Mouse (Mus musculus) CH12.LX (cell line): Measurements from ENCODE around the gene Il1rl1. TPM values are rescaled to one million over a fixed set of nuclear protein-coding genes. Genes with fewer than 3 reads are reported as not detected.

Experiments used
- DNase-seq: peaks from one replicate; pipeline ENCODE4 v3.0.0-alpha.2; 2013; ENCODE audit errors: extremely low read depth
- H3K27ac ChIP-seq: 2 replicates; pipeline ENCODE4 v1.5.1; 2012; ENCODE audit warnings: low read depth, mild to moderate bottlenecking, control low read depth, moderate library complexity; ENCODE audit not compliant: insufficient read depth
- H3K27me3 ChIP-seq: replicated peaks from 2 replicates; pipeline ENCODE3; 2012; ENCODE audit warnings: inconsistent platforms
- H3K36me3 ChIP-seq, 2 experiments: replicated peaks in 1 of 2; 2 replicates each; pipeline versions ENCODE3 to v1.6.1; 2012; ENCODE audit warnings: inconsistent platforms in 1 of 2, low read length in 1 of 2, mild to moderate bottlenecking in 1 of 2, mixed read lengths in 1 of 2, moderate library complexity in 1 of 2; ENCODE audit not compliant: control insufficient read depth in 1 of 2, insufficient read depth in 1 of 2
- H3K4me1 ChIP-seq, 2 experiments: 2 replicates each; pipeline ENCODE4 v1.6.1; 2012; ENCODE audit warnings: inconsistent platforms in 1 of 2, moderate library complexity in 1 of 2; ENCODE audit not compliant: insufficient read depth in 2 of 2, control insufficient read depth in 1 of 2
- H3K4me2 ChIP-seq: 2 replicates; pipeline ENCODE4 v1.6.1; 2012; ENCODE audit warnings: low read depth, mild to moderate bottlenecking, control low read depth; ENCODE audit not compliant: poor library complexity, insufficient read depth, severe bottlenecking
- H3K4me3 ChIP-seq, 3 experiments: fragments of 150-350 bp in 1 of 3; sonication (generic) in 1 of 3; replicated peaks in 1 of 3; 2 replicates each; pipeline versions ENCODE3 to v1.5.1; 2011 to 2012; ENCODE audit warnings: low read depth in 2 of 3, low read length in 2 of 3, mild to moderate bottlenecking in 2 of 3, moderate library complexity in 2 of 3, control low read depth in 1 of 3, improper control_type of control experiment in 1 of 3, inconsistent platforms in 1 of 3, mixed read lengths in 1 of 3; ENCODE audit not compliant: poor library complexity in 1 of 3
- H3K79me2 ChIP-seq: replicated peaks from 2 replicates; pipeline ENCODE4 v1.6.1; 2012; ENCODE audit warnings: mild to moderate bottlenecking, moderate library complexity; ENCODE audit not compliant: control insufficient read depth, poor library complexity, insufficient read depth, severe bottlenecking; ENCODE audit errors: extremely low read depth
- H3K9ac ChIP-seq: 2 replicates; pipeline ENCODE4 v1.6.1; 2012; ENCODE audit warnings: low read depth, mild to moderate bottlenecking, control low read depth, moderate library complexity; ENCODE audit not compliant: insufficient read depth
- H3K9me3 ChIP-seq: replicated peaks from 2 replicates; pipeline ENCODE3; 2012; ENCODE audit warnings: low read length, inconsistent platforms, mixed read lengths
- BHLHE40 ChIP-seq: IDR thresholded peaks from 2 replicates; pipeline ENCODE4 v1.6.1; 2011; ENCODE audit warnings: mild to moderate bottlenecking, low read depth, low read length, improper control_type of control experiment
- CTCF ChIP-seq, 2 experiments: IDR thresholded peaks in 1 of 2; conservative IDR thresholded peaks in 1 of 2; 2 replicates each; pipeline ENCODE4 v1.5.1; 2011 to 2012; ENCODE audit warnings: low read depth in 2 of 2, low read length in 2 of 2, improper control_type of control experiment in 1 of 2, inconsistent platforms in 1 of 2, mild to moderate bottlenecking in 1 of 2, moderate library complexity in 1 of 2
- E2F4 ChIP-seq: IDR thresholded peaks from 2 replicates; pipeline ENCODE4 v1.6.1; 2011; ENCODE audit warnings: low read depth, low read length, improper control_type of control experiment; ENCODE audit not compliant: insufficient replicate concordance
- EP300 ChIP-seq: IDR thresholded peaks from 2 replicates; pipeline ENCODE4 v1.6.1; 2011; ENCODE audit warnings: low read length, improper control_type of control experiment
- ETS1 ChIP-seq: conservative IDR thresholded peaks from 2 replicates; pipeline ENCODE4 v1.6.1; 2012; ENCODE audit warnings: low read depth, mild to moderate bottlenecking, inconsistent platforms, low read length, improper control_type of control experiment, moderate library complexity
- HCFC1 ChIP-seq: IDR thresholded peaks from 2 replicates; pipeline ENCODE4 v1.6.1; 2012; ENCODE audit warnings: low read depth, mild to moderate bottlenecking, inconsistent platforms, low read length, improper control_type of control experiment
- JUN ChIP-seq: IDR thresholded peaks from 2 replicates; pipeline ENCODE4 v1.6.1; 2011; ENCODE audit warnings: low read depth, mild to moderate bottlenecking, low read length, improper control_type of control experiment, moderate library complexity; ENCODE audit not compliant: insufficient read depth
- KAT2A ChIP-seq: IDR thresholded peaks from 2 replicates; pipeline ENCODE4 v1.6.1; 2012; ENCODE audit warnings: low read length, improper control_type of control experiment, inconsistent platforms; ENCODE audit not compliant: insufficient replicate concordance
- MAFK ChIP-seq: IDR thresholded peaks from 2 replicates; pipeline ENCODE4 v1.6.1; 2011; ENCODE audit warnings: low read length, improper control_type of control experiment; ENCODE audit not compliant: insufficient replicate concordance
- MAZ ChIP-seq: IDR thresholded peaks from 2 replicates; pipeline ENCODE4 v1.6.1; 2012; ENCODE audit warnings: low read depth, mild to moderate bottlenecking, inconsistent platforms, low read length, improper control_type of control experiment, moderate library complexity
- MXI1 ChIP-seq: IDR thresholded peaks from 2 replicates; pipeline ENCODE4 v1.6.1; 2011; ENCODE audit warnings: mild to moderate bottlenecking, low read depth, low read length, improper control_type of control experiment
- NELFE ChIP-seq: IDR thresholded peaks from 2 replicates; pipeline ENCODE4 v1.6.1; 2011; ENCODE audit warnings: low read depth, low read length, improper control_type of control experiment
- PAX5 ChIP-seq: IDR thresholded peaks from 2 replicates; pipeline ENCODE4 v1.6.1; 2012; ENCODE audit warnings: low read length, inconsistent platforms, mixed read lengths
- POLR2A ChIP-seq: IDR thresholded peaks from 2 replicates; pipeline ENCODE4 v1.6.1; 2011; ENCODE audit warnings: low read depth, mild to moderate bottlenecking, improper control_type of control experiment, low read length
- POLR2AphosphoS2 ChIP-seq: IDR thresholded peaks from 2 replicates; pipeline ENCODE4 v1.6.1; 2011; ENCODE audit warnings: low read depth, low read length, improper control_type of control experiment
- RAD21 ChIP-seq: IDR thresholded peaks from 2 replicates; pipeline ENCODE4 v1.6.1; 2011; ENCODE audit warnings: low read depth, mild to moderate bottlenecking, low read length, improper control_type of control experiment, moderate library complexity
- SIN3A ChIP-seq: IDR thresholded peaks from 2 replicates; pipeline ENCODE4 v1.6.1; 2012; ENCODE audit warnings: low read length, improper control_type of control experiment, inconsistent platforms
- TBP ChIP-seq: conservative IDR thresholded peaks from 2 replicates; pipeline ENCODE4 v1.6.1; 2011; ENCODE audit warnings: low read depth, low read length, improper control_type of control experiment
- TCF12 ChIP-seq: IDR thresholded peaks from 2 replicates; pipeline ENCODE4 v1.6.1; 2014; ENCODE audit warnings: low read depth, mild to moderate bottlenecking, inconsistent platforms, low read length, improper control_type of control experiment
- ZMIZ1 ChIP-seq: IDR thresholded peaks from 2 replicates; pipeline ENCODE4 v1.6.1; 2012; ENCODE audit warnings: low read depth, mild to moderate bottlenecking, inconsistent platforms, low read length, improper control_type of control experiment
- ZNF384 ChIP-seq: IDR thresholded peaks from 2 replicates; pipeline ENCODE4 v1.6.1; 2012; ENCODE audit warnings: low read depth, low read length, improper control_type of control experiment, inconsistent platforms
- dilution Hi-C: fragments of 300-500 bp; cut with MboI; formaldehyde crosslinking; loops from 2 replicates; pipeline ENCODE4 v1.14.3; 2020; ENCODE audit warnings: low sequenced_read_pairs; ENCODE audit not compliant: extremely low pct_unique_long_range_greater_than_20kb, extremely low pct_ligation_motif_present
- in situ Hi-C: fragments of 300-500 bp; cut with MboI; formaldehyde crosslinking; loops from 3 replicates; pipeline ENCODE4 v1.14.3; 2019; ENCODE audit warnings: low sequenced_read_pairs, low pct_ligation_motif_present, low pct_unique_long_range_greater_than_20kb, mixed read lengths
- polyA plus RNA-seq: library from polyadenylated mRNA; unstranded; fragments of >175 nt; gene quantifications from 2 replicates; pipeline ENCODE4 v1.2.1, GENCODE M21; 2012; ENCODE audit warnings: low read depth; ENCODE audit not compliant: insufficient read length
- total RNA-seq, 2 experiments: library from RNA; depleted of rRNA; stranded (reverse); fragments of 300-350 nt in 1 of 2; fragments of >200 nt in 1 of 2; gene quantifications; 2 replicates each; pipeline ENCODE4 v1.2.3; 2012 to 2014

Gene Il1rl1
- total and polyA plus RNA-seq, 3 experiments: 0.13 TPM; not detected in 2

DNA sequence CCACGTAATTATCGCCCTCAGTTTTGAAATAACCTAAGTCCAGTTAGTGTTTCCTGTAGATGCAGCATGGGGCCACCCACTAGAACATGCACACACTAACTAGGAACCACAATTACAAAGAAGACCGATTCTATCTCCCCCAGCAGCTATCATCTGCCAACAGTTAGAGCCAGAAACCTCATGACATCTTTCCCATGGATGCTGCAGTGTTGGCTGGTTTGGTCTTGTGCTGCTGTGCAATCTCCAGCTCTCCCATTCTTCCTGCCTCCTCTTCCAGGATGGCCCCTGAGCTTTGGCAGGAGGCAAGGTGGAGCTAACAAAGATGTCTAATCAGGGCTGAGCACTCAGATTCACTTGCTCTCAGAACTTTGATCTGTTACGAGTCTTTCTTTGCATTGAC, 71.8 kb downstream of the Il1rl1 start:
- in situ Hi-C loops (no loop called here), dilution Hi-C loops (no loop called here)
- Histone ChIP-seq H3K4me3 (no peak overlapping the region), H3K4me2 (no peak overlapping the region), H3K36me3 (no peaks in the 10 kb centered on the region), H3K9ac (no peak overlapping the region), H3K4me1 (no peaks in the 10 kb centered on the region)
- no peak for DNase-seq
- TF ChIP-seq EP300 (no peak), RAD21 (no peak), TCF12 (no peak)
- TF ChIP-seq, all 38 proteins: peak for 0
- H3K27me3 ChIP-seq: no peaks in the 10 kb centered on the region
- no peaks in the 10 kb centered on the region for H3K79me2 ChIP-seq
- no peak overlapping the region for H3K27ac ChIP-seq
- no peaks in the 10 kb centered on the region for H3K9me3 ChIP-seq

GRCm38 (mm10) chr1:40501546-40502398, 72.4 kb downstream of the Il1rl1 start:
- no peaks in the 10 kb centered on the region for H3K9me3 ChIP-seq
- no peak overlapping the region for H3K9ac ChIP-seq
- dilution Hi-C loops (no loop called here), in situ Hi-C loops (no loop called here)
- no peaks in the 10 kb centered on the region for H3K36me3 ChIP-seq
- no peak overlapping the region for H3K27ac ChIP-seq
- no peak overlapping the region for H3K4me3 ChIP-seq
- no peak overlapping the region for H3K4me2 ChIP-seq
- no peaks in the 10 kb centered on the region for H3K4me1 ChIP-seq
- TF ChIP-seq BHLHE40: no peak
- TF ChIP-seq POLR2AphosphoS2: no peak
- no peak for TF ChIP-seq NELFE
- TF ChIP-seq MAZ: no peak
- TF ChIP-seq ETS1: no peak
- no peak for TF ChIP-seq HCFC1
- TF ChIP-seq CTCF (conservative IDR thresholded peaks at IDR 0.05 in 1 of 2, IDR thresholded peaks at IDR 0.05 in 1 of 2; ENCODE audit: low read depth in 2 of 2, low read length in 2 of 2): no peak
- no peak for TF ChIP-seq PAX5
- no peak for TF ChIP-seq TBP
- no peaks in the 10 kb centered on the region for H3K79me2 ChIP-seq
- DNase-seq: no peak
- no peaks in the 10 kb centered on the region for H3K27me3 ChIP-seq

GRCm38 (mm10) chr1:40504548-40504947, 75.2 kb downstream of the Il1rl1 start:
- no peak for DNase-seq
- dilution Hi-C loops: no loop called here
- H3K36me3 ChIP-seq: no peaks in the 10 kb centered on the region
- no peak overlapping the region for H3K4me3 ChIP-seq
- H3K9ac ChIP-seq: no peak overlapping the region
- TF ChIP-seq JUN (no peak), MAFK (no peak), MXI1 (no peak), ZNF384 (no peak), E2F4 (no peak), ZMIZ1 (no peak), SIN3A (no peak), CTCF (conservative IDR thresholded peaks at IDR 0.05 in 1 of 2, IDR thresholded peaks at IDR 0.05 in 1 of 2; ENCODE audit: low read depth in 2 of 2, low read length in 2 of 2) (no peak), POLR2A (no peak), KAT2A (no peak), PAX5 (no peak), POLR2AphosphoS2 (no peak)
- no peaks in the 10 kb centered on the region for H3K9me3 ChIP-seq
- H3K27me3 ChIP-seq: no peaks in the 10 kb centered on the region
- H3K27ac ChIP-seq: no peak overlapping the region
- no peak overlapping the region for H3K4me2 ChIP-seq
- in situ Hi-C loops: no loop called here
- no peaks in the 10 kb centered on the region for H3K79me2 ChIP-seq
- no peaks in the 10 kb centered on the region for H3K4me1 ChIP-seq
